In the genomic region with DNA sequence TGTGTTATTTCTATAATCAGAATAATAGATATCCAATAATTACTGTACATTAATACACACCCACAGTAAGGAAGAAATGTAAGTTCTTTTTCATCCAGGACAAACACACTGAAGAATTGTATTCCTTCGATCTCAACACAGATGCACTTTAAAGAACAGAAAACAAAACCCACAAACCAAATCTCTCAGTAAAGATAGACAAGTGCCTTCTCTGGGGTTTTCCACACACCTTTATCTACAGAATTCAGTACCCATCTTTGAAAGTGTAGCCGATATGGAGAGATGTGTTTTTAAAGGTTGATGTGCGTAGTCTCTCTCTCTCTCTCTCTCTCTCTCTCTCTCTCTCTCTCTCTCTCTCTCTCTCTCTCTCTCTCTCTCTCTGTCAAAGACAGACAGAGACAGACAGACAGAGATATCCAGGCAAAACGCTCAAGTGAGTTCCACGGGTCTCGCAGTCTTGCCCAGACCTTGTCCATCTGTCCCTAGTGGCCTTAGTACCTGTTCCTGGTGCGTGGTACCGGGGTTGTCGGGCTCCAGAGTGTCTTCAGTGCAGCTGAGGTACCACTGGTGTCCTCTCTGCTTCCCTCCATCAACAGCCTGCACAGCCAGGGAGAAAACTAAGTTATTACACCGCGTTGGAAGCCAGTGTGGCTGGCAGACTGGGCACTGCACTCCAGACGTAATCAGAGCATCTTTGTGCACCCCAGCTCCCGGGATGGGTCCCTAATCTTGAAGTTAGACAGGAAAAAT, we compare ENCODE assay signal across 8 mouse cellular contexts. TPM values are rescaled to one million over a fixed set of nuclear protein-coding genes. Genes with fewer than 3 reads are reported as not detected.
DNase-seq lines count a peak whose midpoint lies in the region; ATAC-seq and TF ChIP-seq lines count a peak whose summit lies in the region.

No protein-coding gene starts in this region.

- no peak for TF ChIP-seq CTCF in small intestine, adult 2 months (IDR thresholded peaks at IDR 0.05; ENCODE audit: extremely low read depth, insufficient read length, insufficient replicate concordance, low read depth, low read length)

- H3K9ac ChIP-seq in forebrain, embryonic 11.5 days (ENCODE audit: low read length) = no peak overlapping the region

- DNase-seq in forebrain, embryonic 11.5 days (ENCODE audit: low spot score) = no peak
- DNase-seq in kidney, postnatal 4 days = peak; percentile 9 to 16
- DNase-seq in gastrocnemius, postnatal 25 days = no peak
- DNase-seq in left cerebral cortex, postnatal 10 days (ENCODE audit: extremely low spot score in 1 of 2, low spot score in 2 of 2) = no peak

- no peak for ATAC-seq in megakaryocyte, adult 5-6 weeks (ENCODE audit: poor library complexity, severe bottlenecking)
- no peak; the same call in 1 of the 2 replicates for ATAC-seq in forebrain, embryonic 11.5 days (replicated peaks; ENCODE audit: low FRiP score)
- no peak for ATAC-seq in granulocyte monocyte progenitor cell, adult 5-6 weeks (replicated peaks; ENCODE audit: poor library complexity, severe bottlenecking)

- 44% methylated on average over 13 of the region's 13 CpGs for WGBS in forebrain, embryonic 11.5 days
- 41% methylated on average over 13 of the region's 13 CpGs for WGBS in small intestine, adult 2 months

- H3K36me3 ChIP-seq in megakaryocyte, embryonic 14.5 days (replicated peaks; ENCODE audit: low read length) = no peaks in the 10 kb centered on the region
- H3K36me3 ChIP-seq in forebrain, embryonic 11.5 days (ENCODE audit: control insufficient read depth, insufficient read depth, low read length) = no peaks in the 10 kb centered on the region
- H3K36me3 ChIP-seq in small intestine, adult 2 months (ENCODE audit: control insufficient read depth, insufficient read depth, low read length) = no peaks in the 10 kb centered on the region

- H3K27ac ChIP-seq in forebrain, embryonic 11.5 days (ENCODE audit: low read depth, low read length) = no peak overlapping the region
- no peak overlapping the region for H3K27ac ChIP-seq in small intestine, adult 2 months (ENCODE audit: insufficient read depth, low read depth, low read length)

- H3K4me3 ChIP-seq in megakaryocyte, embryonic 14.5 days (replicated peaks) = peak overlapping the region; percentile 95
- H3K4me3 ChIP-seq in forebrain, embryonic 11.5 days (ENCODE audit: low read depth, low read length) = peak overlapping the region; percentile 53
- peak overlapping the region; percentile 60 for H3K4me3 ChIP-seq in small intestine, adult 2 months (ENCODE audit: low read depth, low read length)

- H3K27me3 ChIP-seq in megakaryocyte, embryonic 14.5 days (replicated peaks) = peaks cover 47% of the 10 kb centered on the region
- peaks cover 14% of the 10 kb centered on the region; the same call in 1 of the 2 replicates for H3K27me3 ChIP-seq in forebrain, embryonic 11.5 days (ENCODE audit: control insufficient read depth, insufficient read depth, low read length)
- peaks cover 10% of the 10 kb centered on the region for H3K27me3 ChIP-seq in small intestine, adult 2 months (ENCODE audit: control insufficient read depth, insufficient read depth, low read length)

- intact Hi-C loops in left cerebral cortex, postnatal 10 days (cut with DNase I) = no loop called here

- H3K4me1 ChIP-seq in megakaryocyte, embryonic 14.5 days = peaks cover 36% of the 10 kb centered on the region
- H3K4me1 ChIP-seq in forebrain, embryonic 11.5 days (replicated peaks; ENCODE audit: control insufficient read depth, insufficient read depth, low read length) = 0 out of 2 replicates have a peak, but pooled peaks cover 3% of the 10 kb centered on the region
- H3K4me1 ChIP-seq in small intestine, adult 2 months (ENCODE audit: control insufficient read depth, insufficient read depth, insufficient read length, low read length) = no peaks in the 10 kb centered on the region

- peak overlapping the region; percentile 94 for H3K4me2 ChIP-seq in forebrain, embryonic 11.5 days (ENCODE audit: low read depth, low read length, severe bottlenecking)

- no peak for TF ChIP-seq POLR2A in small intestine, adult 2 months (IDR thresholded peaks at IDR 0.05; ENCODE audit: low read depth, low read length)

- no peaks in the 10 kb centered on the region for H3K9me3 ChIP-seq in megakaryocyte, embryonic 14.5 days
- H3K9me3 ChIP-seq in forebrain, embryonic 11.5 days (ENCODE audit: control insufficient read depth, low read length) = no peaks in the 10 kb centered on the region

RNA-seq across cellular contexts. Expression of a gene that starts 1.4 kb away (rescaled TPM):
- 0.50 TPM in 1 of 2 replicates, not detected in the other for polyA plus RNA-seq in megakaryocyte, embryonic 14.5 days (2012; ENCODE audit: insufficient read depth, low replicate concordance)
- 1.6 and 4.2 TPM in 2 replicates for total RNA-seq in megakaryocyte, adult 5-6 weeks (2015)
- 1.6 and 3.5 TPM in 2 replicates for total RNA-seq in megakaryocyte, adult 5-6 weeks (2017)
- polyA plus RNA-seq in forebrain, embryonic 11.5 days (2014; fragmentation: Nextera tagmentation; extraction: Ambion mirVana) = 0.28 and 0.87 TPM in 2 replicates
- polyA plus RNA-seq in small intestine, adult 2 months (2012; rRNA removed) = 0.55 and 1.3 TPM in 2 replicates
- 0.38 and 1.9 TPM in 2 replicates for total RNA-seq in granulocyte monocyte progenitor cell, adult 5-6 weeks (2014; fragmentation: Nextera tagmentation)
- total RNA-seq in granulocyte monocyte progenitor cell, adult 5-6 weeks (2017) = 1.1 and 2.8 TPM in 2 replicates
- under 1 TPM; 0.32 to 0.69 TPM for total RNA-seq in gastrocnemius, postnatal 25 days (2021)
- under 1 TPM; 0.73 to 0.87 TPM for total RNA-seq in left cerebral cortex, postnatal 10 days (2021)

Comparison
In these comparisons a context has a peak if more than half of its experiments do, and no peak if none do; other contexts are left out.
1. DNase-seq: peak in kidney, postnatal 4 days (2 of 2); none in forebrain, embryonic 11.5 days (single experiment), gastrocnemius, postnatal 25 days (single experiment) and left cerebral cortex, postnatal 10 days (0 of 2).
2. Peak in every context shown above with its lines, with median percentiles within 50 percentile points of each other: H3K4me3 ChIP-seq.